Mouse (Mus musculus) lung, adult 2 months (tissue): ENCODE results near the gene Tmem41b.
"Not testable (repeated sequence)": the region's sequence is repeated elsewhere in the genome, so short reads cannot be mapped to it uniquely, and the experiment has no call there.

Source experiments
- CTCF ChIP-seq: fragments of 200-500 bp; IDR thresholded peaks from 2 replicates; pipeline ENCODE4 v1.5.1; 2011; ENCODE audit warnings: mild to moderate bottlenecking, low read length, control low read depth; ENCODE audit not compliant: insufficient read depth
- POLR2A ChIP-seq: fragments of 200-500 bp; IDR thresholded peaks from 2 replicates; pipeline ENCODE4 v1.6.1; 2011; ENCODE audit warnings: low read depth, mild to moderate bottlenecking, control low read depth, low read length, borderline replicate concordance; ENCODE audit errors: extremely low read depth

DNA sequence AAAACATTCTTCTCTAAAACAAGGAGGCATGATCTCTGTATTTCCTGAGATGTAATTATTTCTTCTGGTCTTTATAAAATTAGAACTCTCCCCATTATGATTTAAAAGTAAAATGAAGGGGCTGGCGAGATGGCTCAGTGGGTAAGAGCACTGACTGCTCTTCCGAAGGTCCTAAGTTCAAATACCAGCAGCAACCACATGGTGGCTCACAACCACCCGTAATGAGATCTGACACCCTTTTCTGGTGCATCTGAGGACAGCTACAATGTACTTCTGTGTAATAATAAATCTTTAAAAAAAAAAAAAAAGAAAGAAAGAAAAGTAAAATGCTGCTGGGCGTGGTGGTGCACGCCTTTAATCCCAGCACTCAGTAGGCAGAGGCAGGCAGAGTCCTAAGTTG is 9.6 kb downstream of the Tmem41b start:
- not testable (repeated sequence) for TF ChIP-seq CTCF, POLR2A
